Mouse (Mus musculus) heart, embryonic 10.5 days (tissue): ENCODE results near the gene Htra1. TPM values are rescaled to one million over a fixed set of nuclear protein-coding genes. Genes with fewer than 3 reads are reported as not detected.
A peak's percentile ranks its signal among the peaks of the same experiment; 100 is the strongest.

ENCODE experiments used
- DNase-seq: peaks from one replicate; pipeline ENCODE4 v3.0.0-alpha.2; 2017; ENCODE audit warnings: low spot score
- H3K27ac ChIP-seq: fragments of 300-500 bp; sonication (generic); 2 replicates; pipeline ENCODE4 v1.5.1; 2016; ENCODE audit warnings: mild to moderate bottlenecking
- H3K27me3 ChIP-seq: fragments of 300-500 bp; sonication (generic); 2 replicates; pipeline ENCODE4 v1.6.1; 2016; ENCODE audit warnings: mild to moderate bottlenecking; ENCODE audit not compliant: poor library complexity, insufficient read depth, severe bottlenecking
- H3K36me3 ChIP-seq: fragments of 300-500 bp; sonication (generic); 2 replicates; pipeline ENCODE4 v1.6.1; 2016; ENCODE audit warnings: mild to moderate bottlenecking, moderate library complexity
- H3K4me1 ChIP-seq: fragments of 300-500 bp; sonication (generic); 2 replicates; pipeline ENCODE4 v1.6.1; 2016; ENCODE audit warnings: mild to moderate bottlenecking
- H3K4me3 ChIP-seq: fragments of 300-500 bp; sonication (generic); 2 replicates; pipeline ENCODE4 v1.5.1; 2016; ENCODE audit warnings: mild to moderate bottlenecking, moderate library complexity
- H3K9me3 ChIP-seq: fragments of 300-500 bp; sonication (generic); 2 replicates; pipeline ENCODE4 v1.6.1; 2016; ENCODE audit warnings: mild to moderate bottlenecking, moderate library complexity
- WGBS: fragments of 180-500 bp; shearing (Covaris S2); methylation state at CpG from one replicate; pipeline ENCODE4 v1.1.7; 2016; 5-methylcytosine and 5-hydroxymethylcytosine counted together
- polyA plus RNA-seq: library from polyadenylated mRNA; unstranded; fragments of >200 nt; fragmentation: Nextera tagmentation; extraction: Ambion mirVana; gene quantifications from 2 replicates; pipeline ENCODE4 v1.2.1, GENCODE M21; 2016

Htra1 gene
- polyA plus RNA-seq, 1 experiment from 2014 or later: 7.7 TPM

DNA sequence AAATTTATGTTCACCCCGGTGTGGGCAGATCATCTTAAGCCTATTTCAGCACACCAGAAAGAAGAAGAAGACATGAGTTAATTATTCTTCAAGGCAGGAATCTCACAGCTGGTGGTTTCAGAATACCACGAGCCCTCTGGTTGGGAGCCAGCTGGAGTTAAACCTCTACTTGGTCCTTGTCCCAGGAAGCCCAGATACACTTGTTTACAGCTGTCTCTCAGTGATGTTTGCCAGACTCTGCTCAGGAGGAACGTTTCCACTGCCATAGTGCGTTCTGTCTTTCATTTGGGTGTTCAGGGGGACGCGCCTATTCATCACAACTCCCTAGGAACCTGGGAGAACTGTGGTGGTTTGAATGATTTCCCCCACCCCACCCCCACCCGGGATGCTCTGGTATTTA is 24.0 kb downstream of the Htra1 start:
- DNase-seq: no peak
- no peak overlapping the region for H3K4me3 ChIP-seq
- 23% methylated on average over 7 of the region's 7 CpGs for WGBS
- H3K27ac ChIP-seq: peak overlapping the region; percentile 23; the same call in 1 of the 2 replicates
- no peaks in the 10 kb centered on the region for H3K9me3 ChIP-seq
- H3K36me3 ChIP-seq: no peaks in the 10 kb centered on the region
- peaks cover 30% of the 10 kb centered on the region for H3K4me1 ChIP-seq
- no peaks in the 10 kb centered on the region for H3K27me3 ChIP-seq

- H3K4me1 ChIP-seq: peaks cover 38% of the 10 kb centered on the region
Observed at GRCm38 (mm10) chr7:130961429-130961828, 25.5 kb downstream of the Htra1 start.

GRCm38 (mm10) chr7:130964686-130965085 is 28.8 kb downstream of the Htra1 start:
- H3K4me1 ChIP-seq: peaks cover 43% of the 10 kb centered on the region
- H3K27me3 ChIP-seq: no peaks in the 10 kb centered on the region
- H3K27ac ChIP-seq: peak overlapping the region; percentile 77
- H3K9me3 ChIP-seq: no peaks in the 10 kb centered on the region
- H3K4me3 ChIP-seq: no peak overlapping the region
- DNase-seq: peak; percentile 94
- 33% methylated on average over 5 of the region's 5 CpGs for WGBS
- no peaks in the 10 kb centered on the region for H3K36me3 ChIP-seq

More at GRCm38 (mm10) chr7:130961429-130961828, 25.5 kb downstream of the Htra1 start:
- H3K4me3 ChIP-seq: no peak overlapping the region
- H3K9me3 ChIP-seq: no peaks in the 10 kb centered on the region
- no peaks in the 10 kb centered on the region for H3K36me3 ChIP-seq
- H3K27ac ChIP-seq: no peak overlapping the region
- no peak for DNase-seq
- WGBS: 87% methylated on average over 6 of the region's 6 CpGs
- H3K27me3 ChIP-seq: no peaks in the 10 kb centered on the region

- Histone ChIP-seq H3K27me3 (no peaks in the 10 kb centered on the region), H3K36me3 (no peaks in the 10 kb centered on the region), H3K4me1 (peaks cover 36% of the 10 kb centered on the region), H3K9me3 (no peaks in the 10 kb centered on the region), H3K27ac (peak overlapping the region; percentile 77), H3K4me3 (no peak overlapping the region)
- DNase-seq: no peak
- 82% methylated on average over 4 of the region's 4 CpGs for WGBS
Observed at GRCm38 (mm10) chr7:130965396-130965795, 29.5 kb downstream of the Htra1 start.

DNA sequence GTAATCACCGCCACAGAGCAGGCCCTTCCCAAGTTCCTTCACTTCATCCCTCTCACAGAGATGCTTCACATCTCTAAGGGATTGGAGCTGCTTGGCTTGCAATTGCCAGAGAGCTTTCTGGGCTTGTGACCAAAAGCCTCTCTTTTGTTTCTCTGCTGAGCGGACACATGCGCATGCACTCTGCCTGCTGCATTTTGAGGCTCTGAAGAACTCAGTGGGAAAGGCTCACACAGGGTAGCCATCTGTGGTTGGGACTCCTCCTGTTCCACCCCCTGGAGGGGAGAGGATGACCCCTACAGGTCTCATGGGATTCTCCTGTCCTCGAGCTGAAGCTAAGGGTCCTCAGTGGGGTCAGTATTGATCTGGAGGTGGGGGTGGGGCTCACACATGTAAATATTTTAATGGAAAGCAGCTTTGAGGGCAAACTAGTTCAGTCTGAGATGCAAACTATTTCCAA is 30.0 kb downstream of the Htra1 start:
- peaks cover 34% of the 10 kb centered on the region for H3K4me1 ChIP-seq

DNA sequence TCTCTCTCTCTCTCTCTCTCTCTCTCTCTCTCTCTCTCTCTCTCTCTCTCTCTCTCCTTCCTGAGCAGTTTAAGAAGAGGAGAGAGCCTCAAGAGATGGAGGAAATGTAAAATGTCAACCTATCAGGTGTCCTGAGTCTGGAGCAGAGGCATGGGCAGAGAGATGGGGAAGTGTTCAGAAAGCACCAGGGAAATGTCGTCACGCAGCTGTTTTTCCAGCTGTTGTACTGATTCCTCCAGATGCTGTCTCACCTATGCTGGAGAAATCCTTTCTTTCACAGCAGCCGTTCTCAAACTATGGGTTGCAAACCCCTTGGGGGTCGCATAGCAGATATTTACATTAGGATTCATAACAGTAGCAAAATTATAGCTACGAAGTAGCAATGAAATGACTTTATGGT is 30.5 kb downstream of the Htra1 start:
- 78% methylated on average over 5 of the region's 5 CpGs for WGBS
- Histone ChIP-seq H3K27ac (no peak overlapping the region), H3K36me3 (no peaks in the 10 kb centered on the region), H3K27me3 (no peaks in the 10 kb centered on the region), H3K4me3 (no peak overlapping the region), H3K9me3 (no peaks in the 10 kb centered on the region), H3K4me1 (peaks cover 31% of the 10 kb centered on the region)
- DNase-seq: no peak

More for the DNA sequence above, 30.0 kb downstream of the Htra1 start:
- Histone ChIP-seq H3K36me3 (no peaks in the 10 kb centered on the region), H3K27ac (peak overlapping the region; percentile 3; the same call in 1 of the 2 replicates), H3K4me3 (no peak overlapping the region), H3K9me3 (no peaks in the 10 kb centered on the region), H3K27me3 (no peaks in the 10 kb centered on the region)
- 76% methylated on average over 4 of the region's 4 CpGs for WGBS
- no peak for DNase-seq

DNA sequence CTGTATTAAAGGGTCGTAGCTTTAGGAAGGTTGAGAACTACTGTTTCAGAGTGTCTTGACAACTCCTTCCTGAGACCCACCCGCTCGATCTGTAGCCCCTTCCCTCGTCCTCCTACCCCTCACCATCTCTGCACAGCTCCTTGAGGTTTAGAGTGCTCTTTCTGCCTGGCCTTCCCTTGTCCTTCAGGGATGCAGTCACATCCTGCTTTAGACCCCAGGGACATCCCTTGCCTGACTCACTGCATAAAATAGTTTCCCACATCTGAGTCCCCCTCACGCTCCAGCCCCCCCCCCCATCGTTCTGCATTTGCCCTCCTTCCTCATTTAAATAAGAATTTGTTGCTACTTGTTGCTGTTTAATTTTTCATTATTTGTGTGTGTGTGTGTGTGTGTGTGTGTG is 31.0 kb downstream of the Htra1 start:
- peaks cover 30% of the 10 kb centered on the region for H3K4me1 ChIP-seq
- DNase-seq: no peak
- H3K4me3 ChIP-seq: no peak overlapping the region
- H3K27ac ChIP-seq: no peak overlapping the region
- H3K36me3 ChIP-seq: no peaks in the 10 kb centered on the region
- no peaks in the 10 kb centered on the region for H3K27me3 ChIP-seq
- H3K9me3 ChIP-seq: no peaks in the 10 kb centered on the region
- WGBS: 73% methylated on average over 6 of the region's 6 CpGs

DNA sequence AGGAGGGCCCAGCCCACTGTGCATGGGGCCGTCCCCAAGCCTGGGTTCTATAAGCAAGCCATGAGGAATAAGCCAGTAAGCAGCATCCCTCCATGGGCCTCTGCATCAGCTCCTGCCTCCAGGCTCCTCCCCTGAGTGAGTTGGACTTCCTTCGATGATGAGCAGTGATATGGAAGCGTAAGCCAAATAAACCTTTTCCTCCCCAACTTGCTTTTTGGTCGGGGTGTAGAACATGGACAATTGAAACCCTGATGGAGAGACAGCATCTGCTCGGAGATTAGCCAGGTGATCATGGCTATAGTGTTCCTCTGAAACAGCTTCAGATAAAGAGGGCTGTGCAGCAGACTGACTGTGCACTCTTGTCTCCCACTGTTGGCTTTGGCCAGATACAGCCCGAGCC is 32.0 kb downstream of the Htra1 start:
- Histone ChIP-seq H3K36me3 (no peaks in the 10 kb centered on the region), H3K4me1 (peaks cover 30% of the 10 kb centered on the region), H3K9me3 (no peaks in the 10 kb centered on the region), H3K4me3 (no peak overlapping the region), H3K27me3 (no peaks in the 10 kb centered on the region), H3K27ac (peak overlapping the region; percentile 60; the same call in 1 of the 2 replicates)
- DNase-seq: no peak
- 76% methylated on average over 6 of the region's 6 CpGs for WGBS

GRCm38 (mm10) chr7:130968537-130968936 is 32.6 kb downstream of the Htra1 start:
- Histone ChIP-seq H3K36me3 (no peaks in the 10 kb centered on the region), H3K27ac (peak overlapping the region; percentile 60; the same call in 1 of the 2 replicates), H3K4me3 (no peak overlapping the region), H3K4me1 (peaks cover 30% of the 10 kb centered on the region), H3K27me3 (no peaks in the 10 kb centered on the region), H3K9me3 (no peaks in the 10 kb centered on the region)
- 37% methylated on average over 7 of the region's 7 CpGs for WGBS
- DNase-seq: no peak

DNA sequence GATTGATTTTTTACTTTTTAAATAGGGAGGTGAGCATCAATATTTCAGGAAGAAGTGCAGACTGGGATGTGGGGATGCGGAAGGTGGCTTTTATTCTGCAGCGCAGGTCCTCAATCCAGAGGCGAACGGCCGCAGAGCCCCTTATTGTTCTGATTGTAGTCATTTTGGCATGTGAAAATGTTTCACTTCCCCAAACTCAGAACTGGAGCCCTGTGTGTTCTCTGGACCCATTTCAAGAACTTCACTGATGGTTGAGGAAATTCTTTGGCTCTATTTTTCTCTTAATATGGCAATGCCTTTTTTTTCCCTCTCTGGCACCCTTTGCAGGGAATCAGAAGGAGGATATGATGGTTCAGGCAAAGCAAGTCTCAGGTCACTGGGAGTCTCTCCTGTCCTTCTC is 33.2 kb downstream of the Htra1 start:
- Histone ChIP-seq H3K27me3 (no peaks in the 10 kb centered on the region), H3K27ac (no peak overlapping the region), H3K4me3 (no peak overlapping the region), H3K36me3 (no peaks in the 10 kb centered on the region), H3K9me3 (no peaks in the 10 kb centered on the region), H3K4me1 (peaks cover 30% of the 10 kb centered on the region)
- WGBS: 90% methylated on average over 5 of the region's 5 CpGs
- no peak for DNase-seq

DNA sequence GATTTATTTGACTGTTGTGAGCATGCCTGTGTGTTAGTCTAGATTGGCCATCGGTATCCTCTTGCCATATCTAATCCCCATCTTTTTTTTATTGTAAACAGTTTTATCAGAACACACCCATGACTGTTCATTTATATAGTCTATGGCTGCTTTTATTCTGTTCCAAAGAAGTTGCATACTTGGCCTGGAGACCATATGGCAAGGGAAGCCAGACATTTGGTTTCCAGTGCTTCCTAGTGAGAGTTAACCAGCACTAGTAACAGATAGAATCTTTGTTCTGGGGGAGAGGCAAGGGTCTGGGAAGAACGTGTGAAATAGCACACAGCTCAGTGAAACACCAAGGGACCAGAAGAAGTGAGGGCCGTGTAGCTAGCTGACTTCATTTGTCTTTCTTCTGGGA is 33.6 kb downstream of the Htra1 start:
- H3K27ac ChIP-seq: no peak overlapping the region
- WGBS: 47% methylated on average over 3 of the region's 3 CpGs
- no peak overlapping the region for H3K4me3 ChIP-seq
- peaks cover 28% of the 10 kb centered on the region for H3K4me1 ChIP-seq
- DNase-seq: no peak
- no peaks in the 10 kb centered on the region for H3K27me3 ChIP-seq
- H3K36me3 ChIP-seq: 0 out of 2 replicates have a peak, but pooled peaks cover 3% of the 10 kb centered on the region
- no peaks in the 10 kb centered on the region for H3K9me3 ChIP-seq

GRCm38 (mm10) chr7:130972767-130973166 is 36.9 kb downstream of the Htra1 start:
- Histone ChIP-seq H3K27ac (no peak overlapping the region), H3K4me1 (peaks cover 29% of the 10 kb centered on the region), H3K36me3 (0 out of 2 replicates have a peak, but pooled peaks cover 3% of the 10 kb centered on the region), H3K27me3 (no peaks in the 10 kb centered on the region), H3K4me3 (no peak overlapping the region), H3K9me3 (no peaks in the 10 kb centered on the region)
- 89% methylated on average over 9 of the region's 9 CpGs for WGBS
- no peak for DNase-seq

- H3K4me3 ChIP-seq: no peak overlapping the region
- peak overlapping the region; percentile 57 for H3K27ac ChIP-seq
- H3K36me3 ChIP-seq: 0 out of 2 replicates have a peak, but pooled peaks cover 3% of the 10 kb centered on the region
- H3K4me1 ChIP-seq: peaks cover 37% of the 10 kb centered on the region
- peaks cover 7% of the 10 kb centered on the region; the same call in 1 of the 2 replicates for H3K27me3 ChIP-seq
- WGBS: 55% methylated on average over 13 of the region's 13 CpGs
- no peak for DNase-seq
- H3K9me3 ChIP-seq: no peaks in the 10 kb centered on the region
Observed at GRCm38 (mm10) chr7:130976305-130976935, 40.5 kb downstream of the Htra1 start.
